Mouse (Mus musculus): Measurements from ENCODE around the gene Sort1.

- TF ChIP-seq CHD2 (IDR thresholded peaks at IDR 0.05; ENCODE audit: low read depth, low read length) (no peak), MAFK (IDR thresholded peaks at IDR 0.05; ENCODE audit: insufficient read depth, low read depth, low read length) (no peak)
Observed at GRCm38 (mm10) chr3:108367828-108368227, 83.9 kb downstream of the Sort1 start.
